Mouse (Mus musculus): Measurements from ENCODE around the gene Cacna2d4. TPM values are rescaled to one million over a fixed set of nuclear protein-coding genes. Genes with fewer than 3 reads are reported as not detected.

Gene Cacna2d4
- polyA plus RNA-seq, 1 experiment from 2014 or later: 0.19 TPM

DNA sequence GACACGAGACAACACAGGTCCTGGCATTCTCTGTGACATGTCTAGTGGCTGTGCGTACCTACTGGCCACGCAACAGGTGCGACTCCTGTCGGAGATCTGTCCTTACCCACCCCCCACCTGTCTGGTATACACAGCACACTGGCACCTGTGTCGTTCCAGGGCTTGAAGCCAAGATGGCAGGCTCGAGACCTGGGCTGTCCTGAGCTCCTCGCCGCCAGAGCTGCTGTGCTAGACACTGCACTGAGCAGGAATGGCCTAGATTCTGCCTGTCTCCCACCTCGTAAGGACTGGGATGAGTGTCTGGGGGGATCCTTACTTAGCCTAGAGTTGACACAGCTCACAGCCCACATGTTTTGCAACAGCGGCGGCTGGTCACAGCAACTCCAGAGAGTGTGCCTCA is 11.1 kb upstream of the Cacna2d4 start:
- no peak overlapping the region for H3K9ac ChIP-seq
- WGBS: 76% methylated on average over 12 of the region's 12 CpGs

DNA sequence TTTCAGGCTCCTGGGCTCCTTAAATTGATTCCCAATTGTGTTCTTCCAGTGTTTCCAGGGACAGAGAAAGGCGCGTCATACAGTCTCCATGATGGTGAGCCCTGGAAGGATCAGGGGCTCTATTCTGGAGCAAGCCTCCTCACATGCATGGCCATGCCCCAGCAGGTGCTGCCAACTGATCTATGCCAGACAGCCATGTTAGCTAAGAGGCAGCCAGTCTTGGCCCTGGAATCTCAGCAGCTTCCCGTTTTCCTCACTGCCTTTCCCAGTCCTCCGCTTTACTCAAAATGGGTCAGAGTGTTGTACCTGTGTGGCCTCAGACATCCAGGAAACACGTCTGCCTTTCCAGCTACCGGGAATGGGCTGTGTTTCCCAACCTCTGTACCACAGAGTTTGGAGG is 10.6 kb upstream of the Cacna2d4 start:
- 83% methylated on average over 6 of the region's 6 CpGs for WGBS
- H3K9me3 ChIP-seq: no peaks in the 10 kb centered on the region
- H3K4me3 ChIP-seq: no peak overlapping the region
- H3K27ac ChIP-seq: no peak overlapping the region
- H3K27me3 ChIP-seq: no peaks in the 10 kb centered on the region
- H3K36me3 ChIP-seq: no peaks in the 10 kb centered on the region
- no peak for ATAC-seq (ENCODE audit: borderline replicate concordance, extremely low read depth, low FRiP score, low TSS enrichment)
- no peaks in the 10 kb centered on the region for H3K4me1 ChIP-seq
- H3K9ac ChIP-seq: no peak overlapping the region
- H3K4me2 ChIP-seq: no peak overlapping the region

More for the DNA sequence above, 11.1 kb upstream of the Cacna2d4 start:
- Histone ChIP-seq H3K4me2 (no peak overlapping the region), H3K9me3 (no peaks in the 10 kb centered on the region), H3K27ac (no peak overlapping the region), H3K4me3 (no peak overlapping the region), H3K27me3 (no peaks in the 10 kb centered on the region), H3K36me3 (no peaks in the 10 kb centered on the region), H3K4me1 (0 out of 2 replicates have a peak, but pooled peaks cover 3% of the 10 kb centered on the region)
- ATAC-seq (ENCODE audit: borderline replicate concordance, extremely low read depth, low FRiP score, low TSS enrichment): no peak

DNA sequence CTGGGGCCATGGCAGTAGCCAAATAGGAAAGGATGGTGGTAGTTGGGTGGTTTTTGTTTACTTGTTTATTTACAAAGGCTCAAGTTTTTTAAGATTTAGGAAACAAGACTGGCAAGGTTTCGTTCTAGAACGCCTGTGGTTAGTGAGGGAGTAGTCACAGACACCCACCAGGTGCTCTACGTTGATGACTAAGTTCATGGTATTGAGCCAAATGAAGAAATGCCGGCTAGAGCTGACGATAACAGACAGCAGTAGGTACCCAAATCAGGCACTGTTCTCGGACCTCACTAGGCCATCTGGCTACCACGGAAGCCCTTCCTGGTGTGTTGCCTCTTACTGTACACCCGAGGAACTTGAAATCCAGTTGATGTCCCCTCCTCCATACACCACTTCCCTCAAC is 9.3 kb upstream of the Cacna2d4 start:
- H3K4me3 ChIP-seq: no peak overlapping the region
- 86% methylated on average over 8 of the region's 8 CpGs for WGBS
- ATAC-seq (ENCODE audit: borderline replicate concordance, extremely low read depth, low FRiP score, low TSS enrichment): no peak
- no peaks in the 10 kb centered on the region for H3K4me1 ChIP-seq
- H3K9me3 ChIP-seq: no peaks in the 10 kb centered on the region
- H3K9ac ChIP-seq: no peak overlapping the region
- H3K27ac ChIP-seq: no peak overlapping the region
- H3K36me3 ChIP-seq: no peaks in the 10 kb centered on the region
- no peak overlapping the region for H3K4me2 ChIP-seq
- no peaks in the 10 kb centered on the region for H3K27me3 ChIP-seq

DNA sequence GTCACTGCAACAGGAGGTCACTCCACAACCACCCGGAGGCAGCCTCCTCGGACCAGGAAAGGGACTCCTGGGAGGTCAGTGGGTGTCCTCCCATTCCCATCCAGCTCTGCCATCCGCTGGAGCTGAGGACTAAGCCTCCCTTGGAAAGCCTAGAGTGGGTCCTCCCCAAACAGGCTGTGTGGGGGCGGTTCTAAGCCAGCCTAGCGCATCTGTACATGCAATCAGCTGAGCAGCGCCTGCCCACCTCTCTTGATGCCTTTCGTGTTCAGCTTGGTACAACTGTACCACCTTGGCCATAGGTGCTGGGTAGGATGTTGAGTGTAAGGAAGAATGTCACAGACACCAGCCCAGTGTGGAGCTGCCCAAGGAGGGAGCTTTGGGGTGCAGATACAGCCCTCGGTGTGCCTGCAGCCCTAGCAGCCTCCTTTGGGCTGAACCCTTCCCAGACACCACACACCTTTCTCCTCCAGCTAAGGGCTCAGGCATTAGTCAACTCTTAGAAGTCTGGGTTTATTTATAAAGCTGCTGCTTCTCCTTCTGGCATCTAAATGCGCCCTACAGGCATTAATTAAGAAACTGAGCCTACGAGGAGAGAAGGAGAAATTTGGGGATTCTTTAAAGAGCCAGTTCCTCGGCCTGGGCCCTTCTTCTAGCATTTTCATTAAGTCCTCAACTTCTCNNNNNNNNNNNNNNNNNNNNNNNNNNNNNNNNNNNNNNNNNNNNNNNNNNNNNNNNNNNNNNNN is 7.3 kb upstream of the Cacna2d4 start:
- H3K9ac ChIP-seq: no peak overlapping the region
- no peak overlapping the region for H3K4me2 ChIP-seq
- H3K4me1 ChIP-seq: no peaks in the 10 kb centered on the region
- ATAC-seq (ENCODE audit: borderline replicate concordance, extremely low read depth, low FRiP score, low TSS enrichment): no peak
- H3K4me3 ChIP-seq: no peak overlapping the region
- H3K36me3 ChIP-seq: no peaks in the 10 kb centered on the region
- H3K9me3 ChIP-seq: no peaks in the 10 kb centered on the region
- no peaks in the 10 kb centered on the region for H3K27me3 ChIP-seq
- WGBS: 77% methylated on average over 11 of the region's 11 CpGs
- no peak overlapping the region for H3K27ac ChIP-seq

DNA sequence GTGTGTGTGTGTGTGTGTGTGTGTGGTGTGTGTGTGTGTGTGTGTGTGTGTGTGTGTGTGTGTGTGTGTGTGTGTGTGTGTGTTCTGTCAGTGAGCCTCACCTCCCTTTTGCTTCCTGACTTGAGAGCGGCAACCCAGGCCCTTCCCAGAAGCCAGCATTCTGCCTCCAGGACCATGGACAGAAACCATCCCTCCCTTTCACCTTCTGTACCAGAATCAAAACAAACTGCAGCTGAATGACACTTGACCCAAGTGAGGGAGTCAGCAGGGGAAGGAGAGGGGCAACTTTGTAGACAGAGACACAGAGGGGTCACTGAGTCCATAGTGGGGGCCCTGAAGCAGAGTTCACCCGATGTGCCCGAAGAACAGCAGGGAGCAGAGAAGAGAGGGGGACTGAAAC is 3.3 kb upstream of the Cacna2d4 start:
- 10% methylated on average over 2 of the region's 3 CpGs for WGBS
- Histone ChIP-seq H3K27ac (no peak overlapping the region), H3K27me3 (no peaks in the 10 kb centered on the region), H3K9me3 (no peaks in the 10 kb centered on the region), H3K9ac (no peak overlapping the region), H3K4me3 (no peak overlapping the region), H3K36me3 (no peaks in the 10 kb centered on the region), H3K4me1 (peaks cover 11% of the 10 kb centered on the region; the same call in 1 of the 2 replicates), H3K4me2 (no peak overlapping the region)
- ATAC-seq (ENCODE audit: borderline replicate concordance, extremely low read depth, low FRiP score, low TSS enrichment): no peak

DNA sequence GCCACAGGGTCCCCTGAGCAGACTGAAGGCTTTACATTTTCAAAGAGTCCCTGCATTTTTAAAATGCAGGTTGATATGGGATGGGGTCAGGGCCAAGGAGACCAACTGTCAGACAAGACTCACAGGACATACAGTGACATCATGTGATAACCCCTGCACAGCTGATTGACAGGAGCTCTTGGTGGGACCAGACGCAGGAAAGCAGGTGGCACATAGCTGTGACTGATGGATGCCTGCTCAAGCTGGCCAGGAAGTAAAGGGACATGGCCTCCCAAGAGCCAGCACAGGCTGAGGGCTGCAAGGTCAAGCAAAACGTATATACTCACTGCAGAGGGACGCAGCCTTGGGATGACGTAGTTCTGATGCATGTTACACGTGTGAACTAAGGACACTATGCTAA is 885 bp upstream of the Cacna2d4 start:
- H3K9ac ChIP-seq: no peak overlapping the region
- no peaks in the 10 kb centered on the region for H3K27me3 ChIP-seq
- H3K4me1 ChIP-seq: peaks cover 12% of the 10 kb centered on the region; the same call in 1 of the 2 replicates
- H3K4me3 ChIP-seq: no peak overlapping the region
- WGBS: 43% methylated on average over 5 of the region's 5 CpGs
- H3K36me3 ChIP-seq: no peaks in the 10 kb centered on the region
- H3K27ac ChIP-seq: no peak overlapping the region
- H3K4me2 ChIP-seq: no peak overlapping the region
- no peak for ATAC-seq (ENCODE audit: borderline replicate concordance, extremely low read depth, low FRiP score, low TSS enrichment)
- H3K9me3 ChIP-seq: no peaks in the 10 kb centered on the region

DNA sequence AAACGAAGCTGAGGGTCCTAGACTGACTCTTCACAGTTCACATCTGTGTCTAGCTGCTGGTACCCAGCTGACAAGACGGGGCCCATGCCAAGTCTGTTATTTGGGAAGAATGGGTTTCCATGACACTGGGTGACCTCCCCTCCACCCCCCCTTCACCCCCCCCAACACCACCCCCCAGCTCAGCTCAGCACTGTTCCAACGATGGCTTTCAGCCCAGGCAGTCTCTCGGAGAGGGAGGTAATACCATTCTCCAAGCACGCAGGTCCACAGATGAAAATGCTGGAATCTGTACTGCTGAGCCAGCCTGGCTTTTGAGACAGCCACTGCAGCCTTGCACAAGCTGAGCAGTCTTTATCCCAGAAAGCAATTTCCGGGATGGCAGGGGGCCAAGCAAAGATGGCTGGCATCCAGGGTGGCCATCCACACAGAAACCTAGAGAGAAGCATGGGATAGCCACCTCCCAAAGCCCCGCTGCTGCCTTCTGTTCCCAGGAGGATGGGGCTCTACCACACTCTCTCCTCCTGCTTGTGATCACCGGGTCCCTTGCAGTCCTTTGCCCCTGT is 1.2 kb downstream of the Cacna2d4 start:
- Histone ChIP-seq H3K4me2 (no peak overlapping the region), H3K4me3 (no peak overlapping the region), H3K9me3 (no peaks in the 10 kb centered on the region), H3K27ac (no peak overlapping the region), H3K9ac (no peak overlapping the region), H3K36me3 (no peaks in the 10 kb centered on the region), H3K4me1 (peaks cover 12% of the 10 kb centered on the region; the same call in 1 of the 2 replicates), H3K27me3 (no peaks in the 10 kb centered on the region)
- 34% methylated on average over 8 of the region's 8 CpGs for WGBS
- peak; percentile 56 for ATAC-seq (ENCODE audit: borderline replicate concordance, extremely low read depth, low FRiP score, low TSS enrichment)

DNA sequence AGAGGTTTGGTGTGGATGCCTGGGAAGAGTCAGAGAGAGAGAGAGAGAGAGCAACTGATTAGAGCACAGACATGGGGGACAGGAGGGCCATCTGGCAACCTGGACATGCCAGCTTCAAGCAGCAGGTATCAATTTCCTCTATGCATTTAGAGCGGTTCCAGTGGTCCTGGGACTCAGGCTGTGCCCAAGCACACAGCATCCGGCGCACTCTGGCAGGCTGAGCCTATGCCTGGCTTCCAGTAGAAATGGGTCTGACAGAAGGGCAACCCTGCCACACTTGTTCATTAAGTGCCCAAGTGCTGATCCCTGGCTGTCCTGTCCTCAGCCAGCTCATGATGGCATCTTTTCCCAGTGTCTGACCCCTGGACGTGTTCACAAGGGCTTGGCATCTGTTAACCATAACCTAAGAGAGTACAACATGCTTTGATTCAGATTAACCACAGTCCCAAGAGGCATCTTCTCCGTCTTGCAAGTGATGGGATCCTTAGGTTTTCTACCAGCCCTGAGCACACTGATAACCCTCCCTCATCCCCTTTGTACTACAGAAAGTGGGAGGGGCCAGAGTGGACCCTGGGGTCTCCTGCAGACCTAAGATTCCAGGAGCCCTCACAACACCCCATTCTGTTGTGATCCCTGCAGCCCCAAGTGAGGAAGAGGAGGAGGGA is 3.1 kb downstream of the Cacna2d4 start:
- Histone ChIP-seq H3K4me1 (peaks cover 12% of the 10 kb centered on the region; the same call in 1 of the 2 replicates), H3K9me3 (no peaks in the 10 kb centered on the region), H3K36me3 (no peaks in the 10 kb centered on the region), H3K4me2 (no peak overlapping the region), H3K9ac (no peak overlapping the region), H3K4me3 (no peak overlapping the region), H3K27ac (no peak overlapping the region), H3K27me3 (no peaks in the 10 kb centered on the region)
- ATAC-seq (ENCODE audit: borderline replicate concordance, extremely low read depth, low FRiP score, low TSS enrichment): no peak
- WGBS: 69% methylated on average over 5 of the region's 5 CpGs

DNA sequence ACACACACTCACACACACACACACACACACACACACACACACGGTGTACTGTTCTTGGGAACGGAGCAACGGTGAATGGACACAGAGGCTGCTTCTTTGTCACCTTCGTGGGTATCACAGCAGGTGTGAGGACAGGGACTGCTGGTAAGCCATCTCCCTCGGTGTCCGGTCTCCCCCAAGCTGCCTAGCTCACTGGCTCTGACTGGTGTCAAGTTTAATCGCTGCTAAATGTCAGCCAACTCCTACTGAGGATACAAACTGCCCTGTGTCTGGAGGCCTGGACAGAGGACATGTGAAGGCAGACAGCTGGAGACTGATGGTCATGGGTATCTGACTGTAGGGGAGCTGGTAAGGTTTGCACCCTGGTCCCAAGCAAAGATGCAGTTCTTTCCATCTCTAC is 3.9 kb downstream of the Cacna2d4 start:
- H3K27me3 ChIP-seq: no peaks in the 10 kb centered on the region

DNA sequence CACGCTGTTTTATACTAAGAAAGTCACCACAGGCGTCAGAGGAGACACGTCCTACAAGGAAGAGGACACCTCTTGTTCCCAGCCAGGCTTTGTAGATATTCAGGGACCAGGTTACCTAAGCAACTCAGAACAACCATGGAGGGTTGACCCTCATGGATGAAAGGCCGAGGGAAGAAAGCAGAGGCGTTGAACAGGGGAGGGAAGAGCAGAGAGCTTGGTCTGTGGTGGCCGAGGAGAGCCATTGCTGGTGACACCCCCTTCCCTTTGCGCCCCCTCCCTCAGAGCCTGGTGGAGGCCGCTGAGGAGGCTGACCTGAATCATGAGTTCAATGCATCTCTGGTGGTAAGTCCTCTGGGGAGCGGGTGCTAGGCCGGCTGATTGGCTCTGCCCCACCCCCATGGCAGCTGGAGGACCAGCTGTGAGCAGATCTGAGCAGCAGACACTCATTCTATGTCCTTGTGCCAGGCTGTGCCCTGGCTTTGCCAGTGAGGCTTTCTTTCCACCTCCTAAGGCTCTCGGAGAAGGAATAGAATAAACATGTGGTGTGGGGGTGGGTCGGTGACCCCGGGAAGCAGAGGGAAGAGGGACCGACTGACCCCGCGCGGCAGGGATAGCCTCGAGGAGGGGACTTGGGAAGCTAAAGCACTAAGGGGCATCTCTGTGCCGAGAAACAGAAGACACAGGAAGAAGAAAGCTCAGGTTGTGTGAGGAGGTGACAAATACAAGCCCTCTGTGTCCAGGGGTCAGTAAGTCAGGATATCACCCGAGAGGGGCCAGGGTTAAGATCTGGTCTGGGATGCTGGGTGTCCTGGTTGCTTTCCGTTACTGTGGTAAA is 4.8 kb downstream of the Cacna2d4 start:
- no peaks in the 10 kb centered on the region for H3K36me3 ChIP-seq
- no peaks in the 10 kb centered on the region for H3K27me3 ChIP-seq
- H3K9ac ChIP-seq: no peak overlapping the region
- H3K4me3 ChIP-seq: no peak overlapping the region
- H3K27ac ChIP-seq: no peak overlapping the region
- peaks cover 12% of the 10 kb centered on the region; the same call in 1 of the 2 replicates for H3K4me1 ChIP-seq
- H3K9me3 ChIP-seq: no peaks in the 10 kb centered on the region
- no peak for ATAC-seq (ENCODE audit: borderline replicate concordance, extremely low read depth, low FRiP score, low TSS enrichment)
- 41% methylated on average over 21 of the region's 21 CpGs for whole genome bisulfite sequencing
- no peak overlapping the region for H3K4me2 ChIP-seq

More for the DNA sequence above, 3.9 kb downstream of the Cacna2d4 start:
- Histone ChIP-seq H3K9ac (no peak overlapping the region), H3K27ac (no peak overlapping the region), H3K36me3 (no peaks in the 10 kb centered on the region), H3K9me3 (no peaks in the 10 kb centered on the region), H3K4me3 (no peak overlapping the region), H3K4me2 (no peak overlapping the region), H3K4me1 (peaks cover 12% of the 10 kb centered on the region; the same call in 1 of the 2 replicates)
- ATAC-seq (ENCODE audit: borderline replicate concordance, extremely low read depth, low FRiP score, low TSS enrichment): no peak
- 58% methylated on average over 7 of the region's 7 CpGs for WGBS

DNA sequence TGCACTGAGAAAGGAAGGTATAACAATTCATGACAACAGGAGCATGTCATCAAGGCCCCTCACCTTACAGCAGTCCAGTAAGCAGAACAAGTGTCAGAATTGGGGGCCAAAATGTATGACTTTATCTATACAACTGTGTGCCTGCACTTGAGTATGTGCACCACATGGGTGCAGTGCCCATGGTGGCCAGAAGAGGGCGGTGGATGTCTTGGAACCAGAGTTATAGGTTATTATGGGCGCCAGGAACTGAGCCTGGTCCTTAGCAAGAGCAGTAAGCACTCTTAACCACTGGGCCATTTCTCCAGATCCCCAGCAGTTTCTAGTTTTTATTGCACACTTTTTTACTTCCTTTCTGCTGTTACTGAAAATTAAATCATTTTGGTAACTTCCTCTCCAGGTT is 9.8 kb downstream of the Cacna2d4 start:
- H3K9me3 ChIP-seq: no peaks in the 10 kb centered on the region
- no peaks in the 10 kb centered on the region for H3K27me3 ChIP-seq
- H3K27ac ChIP-seq: no peak overlapping the region
- no peak overlapping the region for H3K4me2 ChIP-seq
- 41% methylated on average over 2 of the region's 2 CpGs for WGBS
- no peak overlapping the region for H3K9ac ChIP-seq
- H3K4me3 ChIP-seq: no peak overlapping the region
- no peak for ATAC-seq (ENCODE audit: borderline replicate concordance, extremely low read depth, low FRiP score, low TSS enrichment)
- no peaks in the 10 kb centered on the region for H3K36me3 ChIP-seq
- no peaks in the 10 kb centered on the region for H3K4me1 ChIP-seq
